Mouse (Mus musculus): ENCODE measurements around the gene Rapgef1.

DNA sequence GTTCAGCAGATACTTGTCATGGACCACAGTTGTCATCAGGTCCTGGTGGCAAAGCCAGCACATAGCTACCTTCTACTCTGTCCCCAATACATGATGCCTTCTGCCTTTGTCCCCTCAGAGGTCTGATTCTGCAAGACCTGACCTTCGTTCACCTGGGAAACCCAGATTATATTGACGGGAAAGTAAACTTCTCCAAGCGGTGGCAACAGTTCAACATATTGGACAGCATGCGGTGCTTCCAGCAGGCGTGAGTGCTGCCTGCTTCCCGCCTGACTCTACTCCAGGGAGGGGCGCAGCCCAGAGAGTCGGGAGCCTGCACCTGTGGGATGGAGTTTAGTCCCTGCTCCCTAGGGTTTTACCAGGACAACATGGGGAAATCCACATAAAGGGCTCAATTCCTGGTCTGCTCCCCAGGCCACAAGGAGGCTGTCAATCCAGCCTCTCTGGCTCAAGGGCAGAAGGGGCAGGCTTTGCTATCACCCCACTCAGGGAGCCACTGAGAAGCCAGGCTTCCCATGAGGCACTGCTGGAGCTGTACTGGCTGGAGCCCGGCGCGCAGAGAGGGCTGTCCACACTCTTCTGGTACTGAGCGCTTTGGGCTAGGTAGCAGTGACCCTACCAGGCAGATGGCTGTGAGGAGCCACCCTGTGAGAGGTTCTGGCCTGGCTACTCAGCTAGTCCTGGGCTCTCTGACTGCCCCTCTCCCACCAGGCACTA, 117.8 kb downstream of the Rapgef1 start:
- TF ChIP-seq CTCF (IDR thresholded peaks at IDR 0.05) (no peak), EP300 (IDR thresholded peaks at IDR 0.05) (no peak)

All from lung, postnatal 0 days (tissue).